Mouse (Mus musculus): Measurements from ENCODE around the gene Slc25a3. TPM values are rescaled to one million over a fixed set of nuclear protein-coding genes. Genes with fewer than 3 reads are reported as not detected.
A peak's percentile ranks its signal among the peaks of the same experiment; 100 is the strongest.

Slc25a3 gene
- polyA plus RNA-seq (2015; fragmentation: Nextera tagmentation; extraction: Ambion mirVana) = 1,186 and 1,208 TPM in 2 replicates

- H3K4me3 ChIP-seq (ENCODE audit: low read length) = peak within 1 kb of the TSS; percentile 100
- peaks cover 26% of the 10 kb centered on the region for H3K36me3 ChIP-seq (ENCODE audit: control insufficient read depth, insufficient read depth)
- H3K27me3 ChIP-seq (ENCODE audit: control insufficient read depth, insufficient read depth, low read length) = no peaks in the 10 kb centered on the region
- peak within 1 kb of the TSS; percentile 97 for H3K27ac ChIP-seq (ENCODE audit: low read length)
- 9% methylated on average over 59 of the region's 59 CpGs for WGBS
- H3K9me3 ChIP-seq (replicated peaks; ENCODE audit: control insufficient read depth, low read length) = no peaks in the 10 kb centered on the region
- peak; percentile 99 for ATAC-seq (replicated peaks; ENCODE audit: extremely low read depth, insufficient read depth, low FRiP score)
- peak within 1 kb of the TSS; percentile 100 for H3K9ac ChIP-seq (ENCODE audit: low read length)
- H3K4me2 ChIP-seq (ENCODE audit: low read depth, low read length) = peak within 1 kb of the TSS; percentile 69
- H3K4me1 ChIP-seq (ENCODE audit: control insufficient read depth, insufficient read depth, low read length) = peaks cover 24% of the 10 kb centered on the region
Observed at GRCm38 (mm10) chr10:91123828-91124822, at the start of gene Slc25a3. Slc25a3 (minus strand) TSS chr10:91124059.

- Histone ChIP-seq H3K27ac (ENCODE audit: low read length) (peak overlapping the region; percentile 100), H3K4me2 (ENCODE audit: low read depth, low read length) (peak overlapping the region; percentile 85), H3K27me3 (ENCODE audit: control insufficient read depth, insufficient read depth, low read length) (no peaks in the 10 kb centered on the region), H3K4me3 (ENCODE audit: low read length) (peak overlapping the region; percentile 94), H3K36me3 (ENCODE audit: control insufficient read depth, insufficient read depth) (0 out of 2 replicates have a peak, but pooled peaks cover 3% of the 10 kb centered on the region), H3K9me3 (replicated peaks; ENCODE audit: control insufficient read depth, low read length) (no peaks in the 10 kb centered on the region), H3K4me1 (ENCODE audit: control insufficient read depth, insufficient read depth, low read length) (peaks cover 17% of the 10 kb centered on the region), H3K9ac (ENCODE audit: low read length) (peak overlapping the region; percentile 100)
- no peak for ATAC-seq (replicated peaks; ENCODE audit: extremely low read depth, insufficient read depth, low FRiP score)
- WGBS = 79% methylated on average over 14 of the region's 14 CpGs
Observed at GRCm38 (mm10) chr10:91172329-91173100, 48.7 kb upstream of the Slc25a3 start.

GRCm38 (mm10) chr10:91171455-91172328 is 47.8 kb upstream of the Slc25a3 start:
- ATAC-seq (replicated peaks; ENCODE audit: extremely low read depth, insufficient read depth, low FRiP score) = peak; percentile 96
- H3K27me3 ChIP-seq (ENCODE audit: control insufficient read depth, insufficient read depth, low read length) = no peaks in the 10 kb centered on the region
- under 1% methylated on average over 67 of the region's 68 CpGs for WGBS

DNA sequence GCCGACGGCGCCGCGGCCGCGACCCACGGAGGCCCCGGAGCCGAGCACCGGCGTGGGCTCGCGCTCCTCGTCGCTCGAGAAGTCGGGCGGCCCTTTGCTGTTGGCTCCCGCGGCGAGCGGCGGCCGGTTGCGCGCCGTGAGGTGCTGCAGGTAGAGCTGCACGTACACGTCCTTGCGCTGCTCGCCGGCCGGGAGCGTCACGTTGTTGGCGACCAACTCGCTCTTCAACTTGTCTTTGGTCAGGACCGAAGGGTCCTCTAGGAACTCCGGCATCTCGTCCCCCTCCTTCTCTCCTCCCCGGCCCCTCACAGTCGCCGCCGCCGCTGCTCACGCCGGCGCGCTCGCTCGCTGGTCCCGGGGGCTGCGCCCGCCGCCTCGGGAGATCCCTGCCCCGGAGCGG is 47.2 kb upstream of the Slc25a3 start:
- peaks cover 14% of the 10 kb centered on the region for H3K4me1 ChIP-seq (ENCODE audit: control insufficient read depth, insufficient read depth, low read length)
- peak overlapping the region; percentile 55 for H3K4me2 ChIP-seq (ENCODE audit: low read depth, low read length)
- no peaks in the 10 kb centered on the region for H3K9me3 ChIP-seq (replicated peaks; ENCODE audit: control insufficient read depth, low read length)
- peak overlapping the region; percentile 94 for H3K4me3 ChIP-seq (ENCODE audit: low read length)
- 0 out of 2 replicates have a peak, but pooled peaks cover 3% of the 10 kb centered on the region for H3K36me3 ChIP-seq (ENCODE audit: control insufficient read depth, insufficient read depth)
- WGBS = under 1% methylated on average over 58 of the region's 59 CpGs
- peak overlapping the region; percentile 100 for H3K9ac ChIP-seq (ENCODE audit: low read length)
- ATAC-seq (replicated peaks; ENCODE audit: extremely low read depth, insufficient read depth, low FRiP score) = peak; percentile 30
- no peaks in the 10 kb centered on the region for H3K27me3 ChIP-seq (ENCODE audit: control insufficient read depth, insufficient read depth, low read length)
- peak overlapping the region; percentile 100 for H3K27ac ChIP-seq (ENCODE audit: low read length)

More at GRCm38 (mm10) chr10:91171455-91172328, 47.8 kb upstream of the Slc25a3 start:
- Histone ChIP-seq H3K4me3 (ENCODE audit: low read length) (peak overlapping the region; percentile 94), H3K9me3 (replicated peaks; ENCODE audit: control insufficient read depth, low read length) (no peaks in the 10 kb centered on the region), H3K4me1 (ENCODE audit: control insufficient read depth, insufficient read depth, low read length) (peaks cover 14% of the 10 kb centered on the region), H3K9ac (ENCODE audit: low read length) (peak overlapping the region; percentile 100), H3K4me2 (ENCODE audit: low read depth, low read length) (peak overlapping the region; percentile 85), H3K36me3 (ENCODE audit: control insufficient read depth, insufficient read depth) (0 out of 2 replicates have a peak, but pooled peaks cover 3% of the 10 kb centered on the region), H3K27ac (ENCODE audit: low read length) (peak overlapping the region; percentile 100)

GRCm38 (mm10) chr10:91170143-91170941 is 46.5 kb upstream of the Slc25a3 start:
- no peaks in the 10 kb centered on the region for H3K27me3 ChIP-seq (ENCODE audit: control insufficient read depth, insufficient read depth, low read length)
- H3K9ac ChIP-seq (ENCODE audit: low read length) = peak overlapping the region; percentile 100
- H3K36me3 ChIP-seq (ENCODE audit: control insufficient read depth, insufficient read depth) = peaks cover 4% of the 10 kb centered on the region; the same call in 1 of the 2 replicates
- peaks cover 14% of the 10 kb centered on the region for H3K4me1 ChIP-seq (ENCODE audit: control insufficient read depth, insufficient read depth, low read length)
- no peaks in the 10 kb centered on the region for H3K9me3 ChIP-seq (replicated peaks; ENCODE audit: control insufficient read depth, low read length)
- under 1% methylated on average over 47 of the region's 50 CpGs for WGBS
- H3K4me2 ChIP-seq (ENCODE audit: low read depth, low read length) = peak overlapping the region; percentile 55
- peak overlapping the region; percentile 100 for H3K27ac ChIP-seq (ENCODE audit: low read length)
- peak overlapping the region; percentile 94 for H3K4me3 ChIP-seq (ENCODE audit: low read length)
- ATAC-seq (replicated peaks; ENCODE audit: extremely low read depth, insufficient read depth, low FRiP score) = peak; percentile 39

DNA sequence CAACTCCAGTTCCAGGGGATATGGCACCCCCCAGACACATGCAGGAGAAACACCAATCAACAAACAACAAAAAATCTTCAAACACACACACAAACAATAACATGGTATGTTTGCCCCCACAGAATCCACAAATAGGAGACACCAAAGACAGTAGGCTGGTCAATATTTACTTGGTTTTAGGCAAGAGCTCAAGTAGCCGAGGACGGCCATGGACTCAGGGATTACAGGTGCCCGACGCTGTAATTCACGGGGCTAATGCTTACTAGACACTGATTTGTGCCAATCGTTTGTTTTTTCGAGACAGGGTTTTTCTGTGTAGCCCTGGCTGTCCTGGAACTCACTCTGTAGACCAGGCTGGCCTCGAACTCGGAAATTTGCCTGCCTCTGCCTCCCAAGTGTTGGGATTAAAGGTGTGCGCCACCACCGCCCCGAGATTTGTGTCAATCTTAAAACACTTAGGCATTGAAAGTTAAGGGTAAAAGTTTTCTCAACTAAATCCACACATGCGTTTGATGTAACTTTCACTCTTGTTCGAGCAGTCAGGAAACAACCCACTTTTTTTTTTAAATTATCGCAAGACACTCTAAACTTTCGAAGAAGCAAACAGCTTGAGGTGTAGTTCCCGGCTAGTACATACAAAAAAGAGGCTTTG is 45.7 kb upstream of the Slc25a3 start:
- WGBS = 22% methylated on average over 17 of the region's 17 CpGs
- Histone ChIP-seq H3K27me3 (ENCODE audit: control insufficient read depth, insufficient read depth, low read length) (no peaks in the 10 kb centered on the region), H3K36me3 (ENCODE audit: control insufficient read depth, insufficient read depth) (peaks cover 7% of the 10 kb centered on the region; the same call in 1 of the 2 replicates), H3K4me1 (ENCODE audit: control insufficient read depth, insufficient read depth, low read length) (peaks cover 14% of the 10 kb centered on the region), H3K27ac (ENCODE audit: low read length) (peak overlapping the region; percentile 100), H3K4me3 (ENCODE audit: low read length) (peak overlapping the region; percentile 94), H3K9me3 (replicated peaks; ENCODE audit: control insufficient read depth, low read length) (no peaks in the 10 kb centered on the region), H3K9ac (ENCODE audit: low read length) (peak overlapping the region; percentile 100), H3K4me2 (ENCODE audit: low read depth, low read length) (peak overlapping the region; percentile 55)
- ATAC-seq (replicated peaks; ENCODE audit: extremely low read depth, insufficient read depth, low FRiP score) = no peak

DNA sequence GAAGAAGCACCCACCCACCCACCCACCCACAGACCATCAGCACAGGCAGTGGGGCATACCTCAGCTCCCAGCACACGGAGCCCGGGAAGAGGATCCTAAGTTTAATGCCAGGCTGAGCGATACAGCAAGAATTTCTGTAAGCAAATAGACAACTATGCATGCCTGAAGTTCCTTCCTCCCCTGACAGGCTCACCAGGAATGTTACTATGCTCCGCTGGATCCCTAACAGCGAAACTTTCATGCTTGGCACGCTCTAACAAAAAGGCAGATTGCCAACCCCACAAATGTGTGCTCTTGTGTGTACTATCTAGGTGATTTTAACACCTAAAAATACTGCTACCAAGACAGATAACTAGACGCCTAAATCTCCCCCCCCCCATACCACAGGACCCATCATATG is 43.5 kb upstream of the Slc25a3 start:
- WGBS = 18% methylated on average over 7 of the region's 7 CpGs
- Histone ChIP-seq H3K36me3 (ENCODE audit: control insufficient read depth, insufficient read depth) (peaks cover 26% of the 10 kb centered on the region), H3K27ac (ENCODE audit: low read length) (peak overlapping the region; percentile 78), H3K9me3 (replicated peaks; ENCODE audit: control insufficient read depth, low read length) (no peaks in the 10 kb centered on the region), H3K27me3 (ENCODE audit: control insufficient read depth, insufficient read depth, low read length) (no peaks in the 10 kb centered on the region), H3K4me3 (ENCODE audit: low read length) (peak overlapping the region; percentile 94), H3K9ac (ENCODE audit: low read length) (0 out of 2 replicates have a peak overlapping the region, but pooled peaks have one; percentile 35), H3K4me2 (ENCODE audit: low read depth, low read length) (peak overlapping the region; percentile 55), H3K4me1 (ENCODE audit: control insufficient read depth, insufficient read depth, low read length) (peaks cover 14% of the 10 kb centered on the region)
- ATAC-seq (replicated peaks; ENCODE audit: extremely low read depth, insufficient read depth, low FRiP score) = 0 out of 2 replicates have a peak, but pooled peaks have one; percentile 2
